Mouse (Mus musculus) frontal cortex, postnatal 25 days (tissue): ENCODE measurements around the gene Rnase12.

Source experiments
- DNase-seq, 2 experiments: peaks; one replicate each; pipeline ENCODE4 v3.0.0; 2022; ENCODE audit warnings: low spot score in 2 of 2

The Rnase12 gene

DNA sequence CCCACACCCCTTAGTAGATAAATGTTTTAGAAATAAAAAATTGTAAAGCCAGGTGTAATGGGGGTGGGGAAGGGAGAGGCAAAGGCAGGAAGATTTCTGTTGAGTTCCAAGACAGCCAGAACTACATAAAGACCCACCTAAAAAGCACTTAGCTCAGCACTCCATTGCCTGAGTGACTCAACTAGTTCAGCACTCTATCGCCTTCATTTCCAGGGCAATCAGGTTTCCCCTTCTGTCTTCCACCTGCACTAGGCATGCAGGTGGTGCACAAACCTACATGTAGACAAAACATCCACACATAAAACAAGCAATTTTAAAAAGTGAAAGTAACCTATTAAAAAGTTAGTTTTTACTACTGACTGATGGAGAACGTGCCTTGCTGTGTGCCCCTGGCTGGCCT lies 27.6 kb upstream of the Rnase12 start:
- no peak for DNase-seq

DNA sequence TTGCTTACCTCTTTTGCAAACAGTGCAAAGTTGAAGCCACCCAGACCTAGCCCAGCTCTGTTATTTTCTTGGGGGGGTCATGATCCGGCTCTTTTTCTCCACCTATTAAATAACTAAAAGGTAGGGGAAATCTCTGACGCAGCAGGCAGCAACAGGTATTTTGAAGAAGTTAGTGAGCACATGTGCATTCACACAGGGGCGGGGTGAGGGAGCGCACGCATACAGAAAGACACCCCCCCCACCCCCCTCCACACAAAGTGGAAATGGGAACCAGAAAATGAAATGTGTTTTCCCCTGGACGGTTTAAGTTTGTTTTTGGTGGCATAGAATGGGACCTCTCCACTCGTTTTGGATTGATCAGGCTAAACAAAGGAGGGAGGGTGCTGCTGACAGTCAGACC lies 26.3 kb upstream of the Rnase12 start:
- DNase-seq, result no peak

- peak; percentile 50 to 52 for DNase-seq
These were observed 25.4 kb upstream of the Rnase12 start for GRCm38 (mm10) chr14:51082599-51083581.

GRCm38 (mm10) chr14:51081035-51081434 lies 23.6 kb upstream of the Rnase12 start:
- DNase-seq, result no peak

- no peak for DNase-seq
These were observed 21.7 kb upstream of the Rnase12 start for GRCm38 (mm10) chr14:51079180-51079579.

GRCm38 (mm10) chr14:51074335-51074734 lies 16.9 kb upstream of the Rnase12 start, which contains the start of gene Olfr750:
TSS of gene Olfr750 (minus strand) at chr14:51074435.
- no peak for DNase-seq

DNA sequence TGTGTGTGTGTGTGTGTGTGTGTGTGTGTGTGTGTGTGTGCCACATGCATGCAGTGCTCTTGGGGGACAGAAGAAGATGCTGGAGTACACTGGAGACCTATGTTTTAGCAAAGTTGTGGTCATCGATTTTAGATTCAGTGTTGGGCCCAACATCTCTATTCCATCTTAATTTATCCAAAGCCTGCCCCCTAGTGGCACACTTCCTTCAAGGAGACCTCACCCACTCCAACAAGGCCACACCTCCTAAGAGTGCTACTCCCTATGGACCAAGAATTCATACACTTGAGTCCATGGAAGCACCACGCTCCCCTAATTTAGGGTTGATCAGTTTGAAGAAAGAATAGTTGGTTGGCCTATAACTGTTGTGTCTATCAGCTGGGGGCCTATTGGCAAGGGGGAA lies 12.2 kb upstream of the Rnase12 start:
- no peak for DNase-seq

DNA sequence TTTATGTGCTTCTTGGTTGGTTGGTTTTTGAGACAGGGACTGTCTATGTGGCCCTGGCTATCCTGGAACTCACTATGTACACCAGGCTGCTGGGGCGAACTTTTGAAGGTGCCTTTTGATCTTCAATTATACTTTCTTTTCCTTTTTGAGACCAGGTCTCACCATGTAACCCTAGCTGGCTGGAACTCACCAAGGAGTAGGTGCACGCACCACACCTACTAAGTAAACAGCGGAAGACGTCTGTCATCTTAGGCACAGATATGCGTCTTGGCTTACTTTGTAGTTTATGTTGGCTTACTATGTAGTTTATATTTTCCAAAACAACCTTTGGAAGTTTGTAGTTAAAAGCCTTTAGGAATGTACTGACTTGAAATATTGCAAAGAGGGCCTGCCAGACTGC lies 11.5 kb upstream of the Rnase12 start:
- DNase-seq, result no peak

DNA sequence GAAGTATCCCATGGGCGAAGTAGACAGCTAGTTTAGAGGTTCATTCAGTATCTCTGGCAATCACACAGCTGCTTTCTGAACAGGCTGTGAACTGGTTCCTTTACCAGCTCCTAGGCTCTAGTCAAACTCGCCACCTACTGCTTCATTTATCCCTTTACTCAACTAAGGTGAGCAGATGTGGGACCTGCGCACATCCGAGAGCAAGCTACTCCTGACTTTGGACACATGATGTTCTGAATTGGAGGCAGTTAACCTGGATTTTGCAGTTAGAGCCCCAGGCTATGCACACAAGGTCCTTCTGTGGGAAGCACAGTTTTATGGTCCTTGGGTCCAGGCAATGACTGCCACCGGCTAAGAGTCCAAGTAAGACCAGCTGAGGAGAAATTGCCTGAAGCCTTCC lies 3.3 kb upstream of the Rnase12 start:
- DNase-seq, result no peak

DNA sequence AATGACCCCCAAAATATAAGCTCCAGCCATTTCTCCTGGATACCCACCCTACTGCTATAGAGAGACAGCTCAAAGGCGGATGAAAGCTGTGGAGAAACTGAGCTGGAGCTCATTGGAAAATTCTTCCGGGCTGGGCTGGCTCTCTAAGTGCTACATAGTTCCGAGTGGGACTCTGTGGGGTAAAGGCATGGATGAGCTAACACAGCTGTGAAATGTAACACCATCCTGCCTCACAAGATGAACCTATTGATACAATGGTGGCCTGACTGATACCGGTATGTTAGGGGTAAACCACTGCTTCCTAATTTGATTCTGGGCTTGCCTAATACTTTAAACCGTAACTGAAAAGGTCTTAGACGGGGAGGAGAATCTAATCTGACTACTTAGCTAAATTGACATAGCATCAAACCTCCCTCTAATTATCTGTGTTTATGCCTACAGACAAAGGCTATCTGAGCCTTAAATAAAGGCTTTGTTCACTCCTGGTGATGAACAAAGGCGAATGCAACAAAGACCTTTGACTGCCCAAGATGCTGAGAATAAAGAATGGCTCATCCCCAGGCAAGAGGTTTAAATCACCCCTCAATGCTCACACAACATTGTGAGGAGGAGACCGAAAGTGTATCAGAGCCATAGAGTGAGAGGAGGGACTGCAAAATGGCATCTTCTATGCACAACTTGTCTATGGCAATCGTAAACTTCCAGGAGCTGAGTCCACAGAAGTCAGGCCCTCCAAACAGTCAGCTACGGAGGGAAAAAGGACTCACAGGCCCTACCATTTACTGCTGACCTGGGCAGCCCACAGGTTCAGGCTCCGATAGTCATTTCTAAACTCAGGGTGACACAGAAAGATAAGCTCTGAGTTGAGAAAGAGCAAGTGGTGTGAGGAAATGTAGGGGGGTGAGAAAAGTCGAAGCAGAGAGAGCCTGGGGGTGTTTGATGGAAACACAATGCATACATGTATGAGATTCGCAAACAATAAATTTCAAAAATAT lies 2.9 kb downstream of the Rnase12 start:
- no peak for DNase-seq

GRCm38 (mm10) chr14:51053176-51053575 lies 4.3 kb downstream of the Rnase12 start:
- no peak for DNase-seq

- DNase-seq, result no peak
These were observed 5.5 kb downstream of the Rnase12 start for GRCm38 (mm10) chr14:51051941-51052340.

- DNase-seq, result no peak
These were observed 7.4 kb downstream of the Rnase12 start, which contains the start of gene Rnase11 for GRCm38 (mm10) chr14:51050063-51050462. TSS of gene Rnase11 (minus strand) at chr14:51050163.

DNA sequence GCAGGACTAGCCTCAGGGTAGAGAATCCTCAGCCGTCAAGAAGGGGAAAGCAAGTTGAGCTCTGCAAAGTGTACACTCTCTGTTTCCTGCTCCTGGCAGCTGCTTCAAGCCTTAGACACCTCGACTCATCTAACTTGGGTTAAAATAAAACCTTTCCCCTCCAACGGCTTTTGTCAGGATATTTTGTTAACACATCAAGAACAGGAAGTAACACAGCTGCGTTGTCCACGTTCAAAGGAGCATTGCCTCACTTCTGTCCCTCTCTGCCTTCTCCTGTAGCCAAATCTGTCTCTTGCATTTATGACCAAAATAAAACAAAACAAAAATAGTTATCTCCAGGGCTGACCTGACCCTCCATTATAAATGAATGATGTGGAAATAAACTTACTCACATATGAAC lies 9.6 kb downstream of the Rnase12 start:
- DNase-seq, result no peak

- DNase-seq, result no peak
These were observed 15.7 kb downstream of the Rnase12 start, which contains the start of gene Rnase9 for GRCm38 (mm10) chr14:51041769-51042168. TSS of gene Rnase9 (minus strand) at chr14:51041869.

GRCm38 (mm10) chr14:51036214-51036613 lies 21.2 kb downstream of the Rnase12 start:
- DNase-seq, result no peak

DNA sequence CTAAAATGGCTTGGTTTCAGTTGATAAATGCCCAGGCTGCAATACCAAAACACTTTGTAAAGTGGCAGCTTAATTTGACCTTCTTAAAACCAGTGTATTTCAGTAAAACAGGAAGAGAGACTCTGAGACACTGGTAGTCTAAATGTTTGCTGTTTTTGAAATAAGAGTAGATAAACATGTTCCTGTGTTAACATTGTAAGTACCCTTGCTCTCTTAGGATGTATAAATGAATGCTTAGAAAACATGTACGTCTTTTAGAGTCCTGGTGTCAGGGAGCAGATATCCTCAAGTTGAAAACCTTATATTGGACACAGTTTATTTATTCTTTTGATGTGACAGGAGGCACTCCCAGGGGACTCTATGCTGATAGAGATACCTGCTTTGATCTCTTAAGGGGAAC lies 22.3 kb downstream of the Rnase12 start:
- no peak for DNase-seq

GRCm38 (mm10) chr14:51027387-51028155 lies 29.9 kb downstream of the Rnase12 start:
- DNase-seq, result no peak

DNA sequence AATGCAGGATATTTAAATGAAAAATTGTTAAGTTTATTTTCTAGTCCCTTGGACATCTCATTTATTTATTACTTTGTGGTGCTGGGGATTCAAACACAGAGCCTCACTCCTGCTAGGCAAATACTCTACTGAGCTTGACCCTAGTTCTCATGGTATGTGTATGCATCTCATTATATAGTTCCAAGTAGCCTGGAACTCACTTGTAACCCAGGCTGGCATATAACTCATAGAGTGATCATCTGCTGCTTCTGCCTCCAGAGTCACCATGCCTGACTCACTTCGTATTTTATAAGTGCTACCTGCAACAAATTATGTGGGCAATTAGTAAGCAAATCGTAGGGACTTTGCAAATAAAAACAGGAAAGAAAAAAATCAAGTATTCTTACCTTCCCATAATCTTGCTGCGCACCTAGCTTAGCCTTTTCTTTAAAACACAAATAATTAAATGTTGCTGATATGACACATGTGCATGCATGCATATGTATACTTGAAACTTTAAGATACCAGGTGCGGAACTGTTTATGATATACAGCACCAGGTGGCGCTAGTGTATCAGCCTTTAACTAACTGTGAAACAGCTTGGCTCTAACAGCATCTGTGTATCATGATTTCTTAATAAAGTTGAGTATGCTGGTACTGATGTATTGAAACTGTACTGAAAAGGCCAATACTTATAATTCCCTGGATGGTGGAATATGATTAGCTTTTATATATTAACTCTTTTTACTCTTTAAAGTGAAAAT lies 30.9 kb downstream of the Rnase12 start:
- DNase-seq, result peak; percentile 26 to 50

DNA sequence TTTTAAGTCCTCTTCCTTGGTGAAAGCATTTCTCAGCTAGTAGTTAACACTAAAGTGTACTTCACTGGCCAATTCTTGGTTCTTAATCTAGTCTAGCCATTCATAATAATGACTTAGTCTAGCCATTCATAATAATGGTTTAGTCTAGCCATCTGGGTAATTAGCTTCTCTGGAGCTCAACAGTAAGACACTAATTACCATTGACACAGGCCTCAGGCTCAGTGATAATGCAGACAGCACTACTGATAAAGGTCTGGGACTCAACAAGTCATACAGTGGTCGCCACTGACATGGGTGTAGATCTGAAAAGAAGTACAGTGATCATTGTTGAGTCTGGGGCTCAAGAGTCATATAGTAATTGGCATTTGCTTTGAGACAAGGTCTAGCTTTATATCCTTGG lies 32.6 kb downstream of the Rnase12 start:
- DNase-seq, result no peak

GRCm38 (mm10) chr14:51023457-51023856 lies 34.0 kb downstream of the Rnase12 start:
- DNase-seq, result no peak
